Comparison of ENCODE assay signal across 28 mouse cellular contexts in genomic region chr4:21982449-21982848, GRCm38 (mm10). TPM values are rescaled to one million over a fixed set of nuclear protein-coding genes. Genes with fewer than 3 reads are reported as not detected.
DNase-seq lines count a peak whose midpoint lies in the region; ATAC-seq and TF ChIP-seq lines count a peak whose summit lies in the region.
"Had no signal": no experiment of that assay in that cellular context is flagged by ENCODE, and none has a peak within 500 bp of the region (broad histone marks: within the 10 kb centered on the region; RNA-seq: fewer than 3 reads in every experiment).

No protein-coding gene starts in this region.

- peak overlapping the region; percentile 37; the same call in 1 of the 2 replicates for H3K27ac ChIP-seq in layer of hippocampus, adult 2 months
- H3K27ac ChIP-seq in forebrain, embryonic 11.5 days (ENCODE audit: low read depth, low read length) = no peak overlapping the region
- H3K27ac ChIP-seq: embryonic facial prominence, embryonic 13.5 days; heart, embryonic 10.5 days; hindbrain, postnatal 0 days; neural tube, embryonic 13.5 days had no signal

- intact Hi-C loops in left cerebral cortex, postnatal 25 days (cut with DNase I) = no loop called here

- 96% methylated on average over 9 of the region's 9 CpGs for WGBS in forebrain, embryonic 11.5 days

- no peak for TF ChIP-seq CTCF in layer of hippocampus, adult 2 months (conservative IDR thresholded peaks at IDR 0.05)

- no peaks in the 10 kb centered on the region for H3K27me3 ChIP-seq in forebrain, embryonic 11.5 days (ENCODE audit: control insufficient read depth, insufficient read depth, low read length)
- H3K27me3 ChIP-seq: embryonic facial prominence, embryonic 13.5 days; neural tube, embryonic 13.5 days had no signal

- H3K36me3 ChIP-seq in forebrain, embryonic 11.5 days (ENCODE audit: control insufficient read depth, insufficient read depth, low read length) = no peaks in the 10 kb centered on the region; the same call in 1 of the 2 replicates

- H3K4me1 ChIP-seq in forebrain, embryonic 11.5 days (replicated peaks; ENCODE audit: control insufficient read depth, insufficient read depth, low read length) = no peaks in the 10 kb centered on the region
- H3K4me1 ChIP-seq: neural tube, embryonic 13.5 days had no signal

- no peaks in the 10 kb centered on the region for H3K9me3 ChIP-seq in forebrain, embryonic 11.5 days (ENCODE audit: control insufficient read depth, low read length)
- H3K9me3 ChIP-seq: embryonic facial prominence, embryonic 13.5 days; heart, embryonic 10.5 days; neural tube, embryonic 13.5 days had no signal

- H3K9ac ChIP-seq in forebrain, embryonic 11.5 days (ENCODE audit: low read length) = no peak overlapping the region
- H3K9ac ChIP-seq: embryonic facial prominence, embryonic 13.5 days; neural tube, embryonic 13.5 days had no signal

- H3K4me2 ChIP-seq in forebrain, embryonic 11.5 days (ENCODE audit: low read depth, low read length, severe bottlenecking) = no peak overlapping the region
- H3K4me2 ChIP-seq: embryonic facial prominence, embryonic 13.5 days; neural tube, embryonic 13.5 days had no signal

- H3K4me3 ChIP-seq in layer of hippocampus, adult 2 months = no peak overlapping the region
- H3K4me3 ChIP-seq in forebrain, embryonic 11.5 days (ENCODE audit: low read depth, low read length) = no peak overlapping the region
- H3K4me3 ChIP-seq: embryonic facial prominence, embryonic 13.5 days; erythroblast, embryonic 14.5 days; heart, embryonic 10.5 days; myocyte; neural tube, embryonic 13.5 days had no signal

- no peak for ATAC-seq in forebrain, embryonic 11.5 days (replicated peaks; ENCODE audit: low FRiP score)
- ATAC-seq: forebrain, embryonic 14.5 days; hindbrain, postnatal 0 days; intestine, embryonic 16.5 days; midbrain, embryonic 16.5 days had no signal

- peak in 1 of 2 experiments; percentile 19 for DNase-seq in layer of hippocampus, adult 2 months (ENCODE audit: low spot score in 2 of 2)
- DNase-seq in layer of hippocampus, adult 9-10 months (ENCODE audit: low spot score) = no peak
- DNase-seq in right cerebral cortex, adult 2 months (ENCODE audit: low spot score in 2 of 2) = peak; percentile 43 to 52
- no peak for DNase-seq in right cerebral cortex, postnatal 10 days (ENCODE audit: low spot score in 2 of 2)
- DNase-seq in left cerebral cortex, postnatal 25 days (ENCODE audit: low spot score in 2 of 2) = peak; percentile 36 to 81
- DNase-seq in heart, adult 18-20 months = no peak
- no peak for DNase-seq in forebrain, embryonic 11.5 days (ENCODE audit: low spot score)
- DNase-seq: adrenal gland, adult 8-10 months; cerebellum, adult 2 months; cerebellum, postnatal 25 days; embryo, embryonic 11 days; kidney, adult 9 months; kidney, postnatal 14 days; lung, postnatal 4 days; retina, postnatal 1 day; thymus, postnatal 14 days had no signal

RNA-seq across cellular contexts. Expression of gene Faxc, which starts 51.3 kb away (rescaled TPM):
- 10 to 100 TPM; 49.5 to 52.4 TPM for total RNA-seq in layer of hippocampus, adult 2 months (2021)
- 10 to 100 TPM; 71.4 to 74.6 TPM for total RNA-seq in left cerebral cortex, postnatal 25 days (2021)
- total RNA-seq in heart, adult 18-20 months (2021) = 1 to 10 TPM; 1.1 to 1.6 TPM
- 20.6 and 21.6 TPM in 2 replicates for polyA plus RNA-seq in forebrain, embryonic 11.5 days (2014; fragmentation: Nextera tagmentation; extraction: Ambion mirVana)
- total RNA-seq: megakaryocyte-erythroid progenitor cell, adult 5-6 weeks; MEL had no signal
- polyA plus RNA-seq: erythroblast, embryonic 14.5 days; liver, adult 2 months had no signal

Comparison
In these comparisons a context has a peak if more than half of its experiments do, and no peak if none do; other contexts are left out.
1. DNase-seq: peak in right cerebral cortex, adult 2 months (2 of 2) and left cerebral cortex, postnatal 25 days (2 of 2); none in layer of hippocampus, adult 9-10 months (single experiment), right cerebral cortex, postnatal 10 days (0 of 2), heart, adult 18-20 months (0 of 2) and forebrain, embryonic 11.5 days (single experiment).
2. RNA of gene Faxc, which starts 51.3 kb away (total RNA-seq): 71.4 to 74.6 TPM in left cerebral cortex, postnatal 25 days and 49.5 to 52.4 TPM in layer of hippocampus, adult 2 months; 1.1 to 1.6 TPM in heart, adult 18-20 months; every median in the first group is over 10 times any median in the second.